Mouse (Mus musculus) 416B (cell line): Measurements from ENCODE around the gene Tiam2.
A peak's percentile ranks its signal among the peaks of the same experiment; 100 is the strongest.
"Not testable (repeated sequence)": the region's sequence is repeated elsewhere in the genome, so short reads cannot be mapped to it uniquely, and the experiment has no call there.

Source experiments
- DNase-seq: peaks from one replicate; pipeline ENCODE4 v3.0.0; 2011; ENCODE audit warnings: low read depth

The Tiam2 gene

DNA sequence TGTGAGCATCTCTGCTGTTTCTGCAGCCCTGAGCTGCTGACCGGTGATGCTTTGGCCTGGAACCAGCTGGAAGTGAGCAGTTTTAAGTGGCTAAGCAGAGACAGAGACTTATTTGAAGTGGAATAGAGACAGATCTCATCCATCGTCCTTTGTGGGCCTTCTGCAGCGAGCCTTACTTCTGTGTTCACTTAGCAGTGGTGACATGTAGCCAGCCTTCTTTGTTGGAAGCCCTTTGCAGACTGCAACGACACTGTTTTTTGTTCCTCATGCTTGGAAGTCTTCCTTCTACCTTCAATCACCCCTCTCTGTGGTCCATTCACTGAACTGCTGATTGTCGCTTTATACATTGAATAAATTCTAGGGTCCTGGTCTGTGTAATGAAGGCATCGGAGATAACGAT lies 18.5 kb downstream of the Tiam2 start:
- no peak for DNase-seq

DNA sequence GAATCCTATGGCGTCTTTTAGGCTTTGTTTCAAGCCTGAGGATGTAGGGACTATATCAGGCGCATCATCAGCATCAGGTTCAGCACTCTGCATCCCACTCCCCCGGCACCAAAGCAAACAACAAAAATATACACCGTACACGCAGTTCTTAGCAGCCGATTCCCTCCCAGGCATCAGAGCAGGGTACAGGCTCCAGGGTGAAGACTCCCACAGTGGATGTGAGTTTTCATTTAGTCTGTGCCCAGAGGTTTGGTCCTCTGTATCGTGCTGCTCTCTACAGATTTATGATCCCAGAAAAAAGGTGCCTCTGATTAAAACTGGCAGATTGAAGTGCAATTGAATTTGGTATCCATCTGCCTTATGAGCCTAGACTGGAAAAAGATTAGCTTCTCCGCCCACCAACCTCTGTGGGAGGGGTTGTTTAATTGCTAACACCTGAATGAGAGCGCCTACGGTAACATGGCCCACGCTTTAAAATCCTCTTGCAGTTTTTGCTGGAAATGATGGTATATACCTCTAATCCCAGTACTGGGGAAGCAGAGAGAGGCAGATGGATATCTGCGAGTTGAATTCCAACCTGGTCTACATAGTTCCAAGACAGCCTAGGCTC lies 19.0 kb downstream of the Tiam2 start:
- no peak for DNase-seq

GRCm38 (mm10) chr17:3347800-3348199 lies 21.4 kb downstream of the Tiam2 start:
- no peak for DNase-seq

- no peak for DNase-seq
Observed at GRCm38 (mm10) chr17:3349331-3349730, 23.0 kb downstream of the Tiam2 start.

DNA sequence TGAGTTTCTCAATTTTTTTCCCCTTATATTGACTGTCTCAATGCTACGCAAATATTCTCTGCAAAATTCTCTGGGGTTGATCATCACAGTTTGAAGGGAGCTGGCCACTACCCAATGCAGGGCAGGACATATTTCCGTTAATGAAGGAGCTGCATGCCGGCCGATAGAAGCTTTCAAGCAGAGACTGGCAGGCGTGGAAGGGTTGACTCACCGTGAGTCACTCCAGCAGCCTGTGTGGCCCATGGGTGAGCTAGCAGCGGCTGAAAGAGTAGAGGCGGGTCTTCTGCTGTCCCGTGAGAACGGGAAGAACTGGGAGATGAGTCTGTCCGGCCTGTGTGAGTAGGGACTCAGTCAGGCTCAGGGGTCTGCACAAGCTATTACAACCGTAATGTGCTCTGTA lies 23.6 kb downstream of the Tiam2 start:
- peak; percentile 94 for DNase-seq

DNA sequence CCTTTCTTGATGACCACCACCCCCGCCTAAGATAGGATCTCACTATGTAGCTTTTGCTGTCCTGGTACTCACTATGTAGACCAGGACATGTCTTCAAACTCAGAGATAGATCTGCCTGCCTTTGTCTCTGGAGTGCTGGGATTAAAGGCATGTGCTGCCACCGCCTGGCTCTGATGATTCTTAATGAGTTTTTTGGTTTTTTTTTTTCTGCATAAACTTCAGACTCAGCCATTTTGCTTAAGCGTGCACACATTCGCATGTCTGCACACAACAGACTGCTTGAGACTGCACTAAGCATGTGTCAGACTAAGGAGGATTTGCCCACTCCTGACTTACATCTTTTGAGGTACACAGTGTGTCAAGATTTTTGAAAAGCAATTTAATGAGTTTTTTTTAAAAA lies 24.0 kb downstream of the Tiam2 start:
- DNase-seq: no peak

- no peak for DNase-seq
Observed at GRCm38 (mm10) chr17:3351668-3352067, 25.3 kb downstream of the Tiam2 start.

- DNase-seq: not testable (repeated sequence)
Observed at GRCm38 (mm10) chr17:3353141-3353540, 26.8 kb downstream of the Tiam2 start.

DNA sequence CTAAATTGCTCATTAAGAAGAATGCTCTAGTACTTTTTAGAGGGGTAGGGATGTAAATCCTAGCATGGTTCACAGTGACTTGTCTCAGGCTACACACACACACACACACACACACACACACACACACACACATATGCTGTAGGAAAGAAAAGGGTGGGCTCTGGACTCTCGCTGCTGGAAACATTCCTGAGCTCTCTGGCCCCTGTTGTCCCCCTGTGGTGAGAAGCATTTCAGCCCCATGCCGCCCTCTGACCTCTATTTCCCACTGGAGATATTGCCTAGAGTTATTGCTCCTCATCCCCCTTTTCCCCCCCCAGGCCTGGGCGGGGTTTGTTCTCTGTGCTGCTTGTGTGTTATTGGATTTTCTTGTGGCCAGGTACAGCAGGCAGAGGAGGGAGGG lies 28.5 kb downstream of the Tiam2 start:
- DNase-seq: no peak

GRCm38 (mm10) chr17:3356633-3357365 lies 30.4 kb downstream of the Tiam2 start:
- DNase-seq: no peak

- DNase-seq: no peak
Observed at GRCm38 (mm10) chr17:3360236-3360635, 33.9 kb downstream of the Tiam2 start.

DNA sequence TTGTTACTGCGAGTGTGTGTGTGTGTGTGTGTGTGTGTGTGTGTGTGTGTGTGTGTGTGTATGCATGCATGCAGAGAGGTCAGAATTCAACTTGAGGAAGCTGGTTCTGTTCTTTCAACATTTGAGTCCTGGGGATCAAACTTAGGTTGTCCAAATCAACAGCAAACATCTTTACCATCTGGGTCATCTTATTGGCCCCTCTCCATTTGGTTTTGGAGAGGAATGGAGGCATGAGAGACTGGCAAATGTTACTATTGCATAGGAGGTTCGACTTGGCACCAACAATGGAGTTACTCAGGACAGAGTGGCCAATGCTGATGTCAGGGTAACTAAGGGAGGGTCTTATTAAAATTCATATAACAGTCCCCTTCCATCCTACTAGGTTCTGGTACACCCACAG lies 35.4 kb downstream of the Tiam2 start:
- DNase-seq: no peak

DNA sequence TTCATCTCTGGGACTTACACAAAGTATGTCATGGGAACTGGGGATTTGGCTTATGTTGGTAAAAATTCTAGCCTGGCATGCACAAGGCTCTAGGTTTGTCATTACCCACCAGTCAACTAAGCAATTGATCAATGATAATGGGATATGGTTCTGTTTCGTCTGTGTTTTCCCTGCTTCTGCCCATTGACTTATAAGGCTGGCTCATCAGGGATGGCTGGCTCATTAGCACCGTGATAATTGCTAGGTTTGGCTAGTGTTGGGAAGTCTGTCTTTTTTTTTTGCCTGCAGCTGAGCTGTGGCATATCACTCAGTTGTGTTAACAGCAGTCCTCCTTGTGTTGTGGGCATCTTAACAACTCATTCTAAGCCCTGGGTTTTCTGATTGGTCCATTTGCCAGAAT lies 36.8 kb downstream of the Tiam2 start:
- DNase-seq: no peak

DNA sequence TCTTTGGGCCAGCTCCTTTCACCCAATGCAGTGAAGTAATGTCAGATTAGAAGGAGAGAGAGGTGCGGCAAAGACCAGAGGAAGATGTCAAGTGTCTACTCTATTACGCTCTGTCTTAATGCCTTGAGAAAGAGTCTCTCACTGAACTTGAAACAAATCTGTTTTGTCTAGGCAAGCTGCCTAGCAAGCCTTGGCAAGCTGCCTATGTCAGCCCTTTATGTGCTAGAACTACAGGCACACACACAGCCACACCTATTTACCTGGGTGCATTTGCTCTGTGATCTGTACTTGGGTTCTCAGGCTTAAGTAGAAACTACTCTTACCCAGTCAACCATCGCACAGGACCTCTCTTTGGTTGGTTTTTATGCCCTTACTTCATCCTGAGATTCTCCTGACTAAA lies 40.4 kb downstream of the Tiam2 start:
- DNase-seq: no peak

DNA sequence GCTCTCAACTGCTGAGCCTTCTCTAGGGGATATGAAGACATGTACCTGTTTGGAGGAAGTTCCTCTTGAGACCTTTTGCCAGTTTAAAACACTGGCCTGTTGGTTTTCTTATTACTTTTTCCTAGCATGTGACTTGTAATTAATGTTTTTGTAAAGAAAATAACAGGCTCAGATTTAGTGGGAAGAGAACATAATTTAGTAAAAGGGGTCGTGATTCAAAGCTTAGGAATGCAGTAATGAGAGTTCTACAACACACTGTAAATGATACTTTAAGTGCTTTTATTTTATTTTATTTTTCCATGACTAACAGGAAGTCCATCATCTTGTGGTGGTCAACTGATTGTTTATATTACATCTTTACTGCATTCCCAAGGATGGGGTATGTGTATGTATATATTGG lies 42.0 kb downstream of the Tiam2 start:
- DNase-seq: no peak

DNA sequence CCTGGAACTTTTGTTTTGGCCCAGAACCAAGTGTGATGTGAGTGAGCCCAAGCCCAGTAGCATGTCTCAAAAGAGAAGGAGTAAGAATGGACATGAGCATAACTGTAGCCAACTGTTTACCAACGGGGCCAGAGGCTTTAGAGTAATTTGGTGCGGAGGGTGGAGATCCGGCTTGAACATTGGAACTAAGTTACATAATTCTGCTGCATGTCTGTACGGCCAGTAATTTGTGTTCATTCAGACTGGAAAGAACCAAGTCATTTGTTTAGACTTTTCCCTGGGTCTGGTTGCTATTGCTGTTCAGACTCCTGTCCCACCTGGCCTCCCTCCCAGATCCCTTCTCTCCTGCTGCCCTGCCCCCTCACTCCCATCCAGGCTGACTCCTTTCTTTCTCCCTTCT lies 43.3 kb downstream of the Tiam2 start:
- no peak for DNase-seq

DNA sequence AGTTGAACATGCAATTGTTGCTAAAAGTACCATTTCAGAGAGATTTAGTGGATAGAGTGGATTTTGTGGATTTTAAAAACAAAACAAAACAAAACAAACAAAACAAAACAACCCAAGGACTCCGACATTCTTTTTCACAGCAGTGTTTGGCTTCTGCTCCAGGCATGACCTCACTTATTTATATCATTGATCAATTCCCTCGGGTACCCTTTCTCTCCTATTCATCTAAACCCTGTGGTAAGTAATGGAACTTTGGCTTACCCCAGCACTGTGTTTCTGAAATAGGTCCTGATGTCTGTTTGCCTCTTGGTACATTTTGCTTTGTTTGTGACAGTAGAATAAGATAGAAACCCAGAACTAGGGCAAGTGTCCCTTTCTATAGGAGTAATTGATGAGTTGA lies 52.2 kb downstream of the Tiam2 start:
- no peak for DNase-seq

DNA sequence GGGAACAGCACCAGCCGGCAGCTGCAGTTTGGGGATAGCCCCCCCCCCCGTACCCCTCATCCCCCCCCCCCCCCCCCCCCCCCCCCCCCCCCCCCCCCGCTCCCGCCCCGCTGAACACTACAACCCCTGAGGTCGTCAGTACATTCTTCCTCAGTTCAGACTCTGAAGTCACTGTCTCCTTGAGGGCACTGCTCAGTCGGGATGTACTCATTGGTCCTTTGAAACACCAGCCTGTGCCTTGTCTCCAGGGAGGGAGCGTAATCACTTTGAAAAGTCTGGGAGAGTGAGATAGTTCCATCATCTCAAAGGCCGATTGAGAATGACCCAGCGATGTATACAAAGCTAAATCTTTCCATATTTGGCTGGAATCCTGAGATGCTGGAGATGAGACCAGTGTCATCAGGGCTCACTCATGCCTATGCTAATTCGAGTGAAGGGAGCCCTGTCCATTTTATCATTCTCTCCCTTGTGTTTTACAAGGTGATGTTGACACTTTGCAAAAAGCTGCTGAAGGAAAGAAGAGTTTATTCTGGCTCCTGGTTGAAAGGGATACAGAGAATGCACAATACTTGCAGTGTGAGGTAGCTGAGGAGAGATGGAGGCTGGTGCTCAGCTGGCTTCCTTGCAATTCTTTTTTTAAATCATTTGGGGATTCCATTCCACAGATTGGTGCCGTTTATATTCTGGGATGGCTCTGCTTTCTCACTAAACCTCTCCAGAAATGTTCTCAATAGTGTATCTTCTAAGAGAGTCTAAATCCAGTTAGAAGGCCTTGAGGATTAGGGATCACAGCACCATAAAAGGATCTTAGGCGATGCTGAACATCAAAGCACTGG lies 53.6 kb downstream of the Tiam2 start:
- no peak for DNase-seq

DNA sequence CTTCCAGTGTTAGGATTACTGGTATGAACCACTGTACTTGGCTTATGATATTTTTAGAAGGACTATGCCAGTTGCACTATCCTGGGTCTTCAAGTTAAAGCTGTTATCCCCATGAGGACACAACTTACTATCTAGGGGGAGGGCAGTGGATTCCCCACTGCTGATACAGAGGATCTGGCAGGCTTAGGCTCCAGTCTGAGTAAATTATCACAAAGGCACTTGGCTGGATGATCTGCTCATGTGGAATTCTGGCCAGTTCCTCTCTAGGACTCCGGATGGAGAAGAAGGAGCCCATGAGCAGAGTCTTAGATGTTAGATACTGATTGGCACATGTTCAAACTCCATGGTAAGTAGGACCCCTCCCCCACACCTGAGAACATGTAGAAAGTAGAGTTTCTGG lies 59.0 kb downstream of the Tiam2 start:
- no peak for DNase-seq

GRCm38 (mm10) chr17:3387819-3388218 lies 61.4 kb downstream of the Tiam2 start:
- DNase-seq: no peak

DNA sequence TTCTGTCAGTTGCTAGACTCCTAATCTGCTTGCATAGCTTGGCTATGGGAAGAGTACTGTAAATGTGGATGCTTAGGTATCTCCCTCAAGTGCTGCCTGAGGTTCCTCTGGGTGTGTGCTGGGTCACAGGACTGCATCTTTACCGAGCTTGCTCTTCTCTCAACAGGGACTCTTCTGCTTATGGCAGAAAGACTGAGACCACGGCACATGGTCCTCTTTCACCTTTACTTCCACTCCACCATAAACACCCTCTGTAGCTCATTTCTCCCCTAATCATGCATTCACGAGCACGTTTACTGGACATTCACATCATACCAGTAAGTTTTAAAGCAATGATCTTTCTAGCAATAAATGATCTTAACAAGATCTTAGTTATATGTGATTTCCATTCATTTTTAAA lies 63.4 kb downstream of the Tiam2 start:
- no peak for DNase-seq

GRCm38 (mm10) chr17:3393981-3394380 lies 67.6 kb downstream of the Tiam2 start:
- no peak for DNase-seq

DNA sequence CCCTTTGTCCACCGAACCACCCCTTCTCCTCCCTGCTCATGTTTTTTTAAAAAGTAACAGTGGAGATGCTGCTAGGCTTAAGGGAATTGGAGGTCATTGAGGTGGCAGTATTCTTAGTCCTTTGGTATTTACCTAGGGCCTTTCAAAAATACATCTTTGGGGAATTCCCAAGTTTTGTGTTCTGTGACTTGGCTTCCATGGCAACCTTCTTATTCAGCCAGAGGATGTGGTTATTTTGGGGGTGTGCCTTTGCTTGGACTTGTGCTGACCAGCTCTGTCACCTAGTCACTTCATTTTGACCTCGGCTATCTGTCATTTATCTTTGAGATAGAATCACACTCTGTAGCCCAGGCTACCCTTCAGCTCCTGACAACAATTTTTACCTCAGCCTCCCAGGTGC lies 68.6 kb downstream of the Tiam2 start:
- DNase-seq: peak; percentile 6
